15 mouse cellular contexts compared by ENCODE assay signal in the genomic region with DNA sequence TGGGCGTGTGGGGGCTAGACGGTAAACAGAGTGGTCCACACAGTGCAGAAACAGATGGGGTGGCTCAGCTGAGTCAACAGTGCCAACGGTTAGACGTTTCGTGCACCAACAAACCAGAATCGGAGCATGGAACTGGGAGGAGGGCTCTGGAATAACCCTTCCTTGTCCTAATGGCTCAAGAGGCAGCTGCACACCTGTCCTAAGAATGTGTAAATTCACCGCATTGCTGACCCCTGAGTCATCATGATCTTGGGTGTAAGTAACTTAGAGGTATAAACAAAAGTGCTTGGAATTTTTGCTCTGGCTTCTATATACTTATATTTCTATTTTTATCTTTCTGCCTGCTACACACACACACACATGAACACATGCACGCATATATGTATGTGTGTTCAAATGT.
"Had no signal": no experiment of that assay in that cellular context is flagged by ENCODE, and none has a peak within 500 bp of the region (broad histone marks: within the 10 kb centered on the region; RNA-seq: fewer than 3 reads in every experiment).

No protein-coding gene starts in this region.

- H3K27me3 ChIP-seq: limb, embryonic 15.5 days; liver, embryonic 12.5 days; neural tube, embryonic 15.5 days had no signal

- H3K4me3 ChIP-seq: limb, embryonic 15.5 days; liver, embryonic 12.5 days; midbrain, embryonic 10.5 days; myocyte; neural tube, embryonic 15.5 days had no signal

- DNase-seq: kidney, adult 8-10 months; kidney, postnatal 14 days; left cerebral cortex, postnatal 4 days; lung, postnatal 4 days; midbrain, embryonic 14.5 days; right cerebral cortex, adult 18-20 months; right cerebral cortex, postnatal 25 days; thymus, adult 2 months; thymus, postnatal 25 days had no signal

- H3K27ac ChIP-seq: limb, embryonic 15.5 days; liver, embryonic 12.5 days; midbrain, embryonic 10.5 days; neural tube, embryonic 15.5 days had no signal

- ATAC-seq: intestine, postnatal 0 days; liver, embryonic 12.5 days had no signal

- H3K9ac ChIP-seq: limb, embryonic 15.5 days; liver, embryonic 12.5 days; neural tube, embryonic 15.5 days had no signal

- H3K4me2 ChIP-seq: limb, embryonic 15.5 days; liver, embryonic 12.5 days; neural tube, embryonic 15.5 days had no signal

- H3K9me3 ChIP-seq: limb, embryonic 15.5 days; liver, embryonic 12.5 days; midbrain, embryonic 10.5 days; neural tube, embryonic 15.5 days had no signal

- H3K36me3 ChIP-seq: liver, embryonic 12.5 days; neural tube, embryonic 15.5 days had no signal
